Mouse (Mus musculus) bone marrow macrophage, adult 2 months (primary cell): ENCODE results near the gene Gm20388.

Source experiments
- CTCF ChIP-seq: IDR thresholded peaks from 2 replicates; pipeline ENCODE4 v1.5.1; 2012; ENCODE audit warnings: low read depth, mild to moderate bottlenecking, low read length, moderate library complexity
- POLR2A ChIP-seq: IDR thresholded peaks from 2 replicates; pipeline ENCODE4 v1.6.1; 2012; ENCODE audit warnings: mild to moderate bottlenecking, low read depth, low read length, borderline replicate concordance

GRCm38 (mm10) chr8:122211591-122211990, 2300.9 kb downstream of the Gm20388 start:
- no peak for TF ChIP-seq POLR2A
- TF ChIP-seq CTCF = no peak
